Mouse (Mus musculus) urinary bladder, adult 2 months (tissue): ENCODE data around the gene Srp72. TPM values are rescaled to one million over a fixed set of nuclear protein-coding genes. Genes with fewer than 3 reads are reported as not detected.

Experiments
- polyA plus RNA-seq: library from polyadenylated mRNA; depleted of rRNA; stranded (reverse); fragments of >200 nt; gene quantifications from 2 replicates; pipeline ENCODE4 v1.2.3, GENCODE M21; 2012; rRNA removed

Srp72 gene
- polyA plus RNA-seq, 1 experiment: 68.9 TPM

Other genes starting within 250 kb of the Srp72 start
- 28.3 and 35.2 TPM in 2 replicates for gene Aasdh, start 69.2 kb upstream of the Srp72 start, polyA plus RNA-seq
- 101 and 105 TPM in 2 replicates for gene Paics, start 23.4 kb upstream of the Srp72 start, polyA plus RNA-seq
- 9.6 and 10.0 TPM in 2 replicates for gene Ppat, start 23.1 kb upstream of the Srp72 start, polyA plus RNA-seq
- gene Arl9, start 29.4 kb downstream of the Srp72 start, polyA plus RNA-seq: 0.25 and 0.28 TPM in 2 replicates
- gene Thegl, start 41.3 kb downstream of the Srp72 start, polyA plus RNA-seq: not detected in 2 replicates
- gene Hopx, start 140.4 kb downstream of the Srp72 start, polyA plus RNA-seq: 66.3 and 93.9 TPM in 2 replicates
- 1.0 and 1.7 TPM in 2 replicates for gene Spink2, start 236.8 kb downstream of the Srp72 start, polyA plus RNA-seq